Mouse (Mus musculus) forebrain, embryonic 13.5 days (tissue): ENCODE measurements at regions not wholly inside any gene's neighbourhood (a gene's known extent, or its start where the extent isn't known, plus 50 kb on each side); places are given as distances from the start of the nearest gene placed in this dataset.

Experiments
- ATAC-seq: fragments of 200-750 bp; cut with Nextera tagmentation; 2 replicates; pipeline ENCODE4 v1.8.0; 2017
- H3K27ac ChIP-seq: fragments of 300-500 bp; sonication (generic); 2 replicates; pipeline ENCODE4 v1.5.1; 2015; ENCODE audit warnings: inconsistent platforms, mild to moderate bottlenecking, moderate library complexity
- H3K27me3 ChIP-seq: fragments of 300-500 bp; sonication (generic); 2 replicates; pipeline ENCODE4 v1.6.1; 2015; ENCODE audit warnings: mild to moderate bottlenecking, inconsistent platforms
- H3K36me3 ChIP-seq: fragments of 300-500 bp; sonication (generic); 2 replicates; pipeline ENCODE4 v1.6.1; 2015; ENCODE audit warnings: mild to moderate bottlenecking, inconsistent platforms; ENCODE audit not compliant: poor library complexity, severe bottlenecking
- H3K4me1 ChIP-seq: fragments of 300-500 bp; sonication (generic); 2 replicates; pipeline ENCODE4 v1.6.1; 2015; ENCODE audit warnings: inconsistent platforms
- H3K4me2 ChIP-seq: fragments of 300-500 bp; sonication (generic); 2 replicates; pipeline ENCODE4 v1.6.1; 2015; ENCODE audit warnings: inconsistent platforms, mild to moderate bottlenecking, moderate library complexity
- H3K4me3 ChIP-seq: fragments of 300-500 bp; sonication (generic); 2 replicates; pipeline ENCODE4 v1.5.1; 2015; ENCODE audit warnings: mild to moderate bottlenecking, inconsistent platforms
- H3K9ac ChIP-seq: fragments of 300-500 bp; sonication (generic); 2 replicates; pipeline ENCODE4 v1.6.1; 2015; ENCODE audit warnings: mild to moderate bottlenecking, inconsistent platforms
- H3K9me3 ChIP-seq: fragments of 300-500 bp; sonication (generic); replicated peaks from 2 replicates; pipeline ENCODE4 v1.6.1; 2016; ENCODE audit warnings: inconsistent platforms
- WGBS: fragments of 180-500 bp; shearing (Covaris S2); methylation state at CpG from one replicate; pipeline ENCODE4 v1.1.7; 2015; 5-methylcytosine and 5-hydroxymethylcytosine counted together

- peak; percentile 63; the same call in 1 of the 2 replicates for ATAC-seq
- no peaks in the 10 kb centered on the region for H3K27me3 ChIP-seq
- H3K36me3 ChIP-seq = no peaks in the 10 kb centered on the region
- H3K4me2 ChIP-seq = no peak overlapping the region
- 68% methylated on average over 12 of the region's 12 CpGs for WGBS
- no peaks in the 10 kb centered on the region for H3K4me1 ChIP-seq
- no peak overlapping the region for H3K9ac ChIP-seq
- H3K9me3 ChIP-seq = no peaks in the 10 kb centered on the region
- no peak overlapping the region for H3K4me3 ChIP-seq
- H3K27ac ChIP-seq = no peak overlapping the region
Observed at GRCm38 (mm10) chr2:174532671-174533363, 59.9 kb upstream of the Prelid3b start.

- no peak for ATAC-seq
- no peaks in the 10 kb centered on the region for H3K4me1 ChIP-seq
- 85% methylated on average over 5 of the region's 5 CpGs for WGBS
Observed at GRCm38 (mm10) chr2:174540717-174541116, 67.8 kb upstream of the Prelid3b start.

GRCm38 (mm10) chr2:174547207-174547606 is 74.3 kb upstream of the Prelid3b start:
- 82% methylated on average over 3 of the region's 3 CpGs for WGBS
- H3K4me2 ChIP-seq = no peak overlapping the region
- no peak for ATAC-seq
- no peak overlapping the region for H3K27ac ChIP-seq
- H3K27me3 ChIP-seq = no peaks in the 10 kb centered on the region
- H3K36me3 ChIP-seq = no peaks in the 10 kb centered on the region
- no peak overlapping the region for H3K9ac ChIP-seq
- no peaks in the 10 kb centered on the region for H3K9me3 ChIP-seq
- H3K4me1 ChIP-seq = no peaks in the 10 kb centered on the region
- no peak overlapping the region for H3K4me3 ChIP-seq

More at GRCm38 (mm10) chr2:174540717-174541116, 67.8 kb upstream of the Prelid3b start:
- no peaks in the 10 kb centered on the region for H3K27me3 ChIP-seq
- H3K9ac ChIP-seq = no peak overlapping the region
- no peak overlapping the region for H3K27ac ChIP-seq
- no peak overlapping the region for H3K4me2 ChIP-seq
- no peaks in the 10 kb centered on the region for H3K9me3 ChIP-seq
- H3K36me3 ChIP-seq = no peaks in the 10 kb centered on the region
- no peak overlapping the region for H3K4me3 ChIP-seq

GRCm38 (mm10) chr2:174547701-174548100 is 74.8 kb upstream of the Prelid3b start:
- H3K4me3 ChIP-seq = no peak overlapping the region
- no peak overlapping the region for H3K27ac ChIP-seq
- no peak overlapping the region for H3K4me2 ChIP-seq
- H3K27me3 ChIP-seq = no peaks in the 10 kb centered on the region
- 89% methylated on average over 6 of the region's 6 CpGs for WGBS
- H3K4me1 ChIP-seq = no peaks in the 10 kb centered on the region
- no peak overlapping the region for H3K9ac ChIP-seq
- H3K9me3 ChIP-seq = no peaks in the 10 kb centered on the region
- ATAC-seq = no peak
- no peaks in the 10 kb centered on the region for H3K36me3 ChIP-seq

GRCm38 (mm10) chr2:174548776-174549175 is 75.9 kb upstream of the Prelid3b start:
- WGBS = 78% methylated on average over 4 of the region's 4 CpGs
- Histone ChIP-seq H3K27ac (no peak overlapping the region), H3K36me3 (no peaks in the 10 kb centered on the region)

GRCm38 (mm10) chr2:174555778-174556177 is 82.9 kb upstream of the Prelid3b start:
- Histone ChIP-seq H3K27ac (no peak overlapping the region), H3K9me3 (no peaks in the 10 kb centered on the region), H3K27me3 (no peaks in the 10 kb centered on the region), H3K9ac (no peak overlapping the region), H3K4me1 (no peaks in the 10 kb centered on the region), H3K4me3 (no peak overlapping the region), H3K4me2 (no peak overlapping the region), H3K36me3 (no peaks in the 10 kb centered on the region)
- WGBS = 92% methylated on average over 11 of the region's 11 CpGs
- ATAC-seq = no peak

More at GRCm38 (mm10) chr2:174548776-174549175, 75.9 kb upstream of the Prelid3b start:
- H3K4me1 ChIP-seq = no peaks in the 10 kb centered on the region
- H3K9ac ChIP-seq = no peak overlapping the region
- H3K9me3 ChIP-seq = no peaks in the 10 kb centered on the region
- H3K27me3 ChIP-seq = no peaks in the 10 kb centered on the region
- no peak overlapping the region for H3K4me3 ChIP-seq
- H3K4me2 ChIP-seq = no peak overlapping the region
- no peak for ATAC-seq

- Histone ChIP-seq H3K9me3 (no peaks in the 10 kb centered on the region), H3K4me1 (peaks cover 9% of the 10 kb centered on the region; the same call in 1 of the 2 replicates), H3K4me2 (no peak overlapping the region), H3K9ac (no peak overlapping the region), H3K27me3 (no peaks in the 10 kb centered on the region), H3K27ac (no peak overlapping the region), H3K36me3 (no peaks in the 10 kb centered on the region), H3K4me3 (no peak overlapping the region)
- no peak for ATAC-seq
- 40% methylated on average over 7 of the region's 7 CpGs for WGBS
Observed at GRCm38 (mm10) chr2:174561828-174562429, 81.4 kb upstream of the Zfp831 start.

GRCm38 (mm10) chr2:174563917-174564316 is 79.4 kb upstream of the Zfp831 start:
- 88% methylated on average over 3 of the region's 3 CpGs for WGBS
- Histone ChIP-seq H3K4me1 (peaks cover 9% of the 10 kb centered on the region; the same call in 1 of the 2 replicates), H3K9ac (no peak overlapping the region), H3K4me3 (no peak overlapping the region), H3K27me3 (no peaks in the 10 kb centered on the region), H3K36me3 (no peaks in the 10 kb centered on the region), H3K9me3 (no peaks in the 10 kb centered on the region), H3K4me2 (no peak overlapping the region), H3K27ac (no peak overlapping the region)
- no peak for ATAC-seq

GRCm38 (mm10) chr2:174564817-174565216 is 78.5 kb upstream of the Zfp831 start:
- peaks cover 9% of the 10 kb centered on the region; the same call in 1 of the 2 replicates for H3K4me1 ChIP-seq
- H3K9ac ChIP-seq = no peak overlapping the region
- no peaks in the 10 kb centered on the region for H3K36me3 ChIP-seq
- H3K9me3 ChIP-seq = no peaks in the 10 kb centered on the region
- H3K4me3 ChIP-seq = no peak overlapping the region
- ATAC-seq = peak; percentile 68
- H3K27me3 ChIP-seq = no peaks in the 10 kb centered on the region
- no peak overlapping the region for H3K4me2 ChIP-seq
- 0 out of 2 replicates have a peak overlapping the region, but pooled peaks have one; percentile 14 for H3K27ac ChIP-seq
- 22% methylated on average over 5 of the region's 5 CpGs for WGBS

- peaks cover 9% of the 10 kb centered on the region; the same call in 1 of the 2 replicates for H3K4me1 ChIP-seq
- H3K4me2 ChIP-seq = no peak overlapping the region
- H3K27me3 ChIP-seq = no peaks in the 10 kb centered on the region
- H3K36me3 ChIP-seq = no peaks in the 10 kb centered on the region
- no peaks in the 10 kb centered on the region for H3K9me3 ChIP-seq
- ATAC-seq = no peak
- no peak overlapping the region for H3K27ac ChIP-seq
- no peak overlapping the region for H3K4me3 ChIP-seq
- H3K9ac ChIP-seq = no peak overlapping the region
- 85% methylated on average over 7 of the region's 7 CpGs for WGBS
Observed at GRCm38 (mm10) chr2:174565891-174566290, 77.4 kb upstream of the Zfp831 start.

- H3K27ac ChIP-seq = no peak overlapping the region
- no peaks in the 10 kb centered on the region for H3K36me3 ChIP-seq
- no peak overlapping the region for H3K4me3 ChIP-seq
- H3K9ac ChIP-seq = no peak overlapping the region
- no peak for ATAC-seq
- H3K4me2 ChIP-seq = no peak overlapping the region
- WGBS = 43% methylated on average over 4 of the region's 4 CpGs
- no peaks in the 10 kb centered on the region for H3K9me3 ChIP-seq
- no peaks in the 10 kb centered on the region for H3K27me3 ChIP-seq
- H3K4me1 ChIP-seq = peaks cover 9% of the 10 kb centered on the region; the same call in 1 of the 2 replicates
Observed at GRCm38 (mm10) chr2:174566752-174567151, 76.6 kb upstream of the Zfp831 start.

GRCm38 (mm10) chr2:174574804-174575507 is 68.4 kb upstream of the Zfp831 start:
- H3K4me1 ChIP-seq = no peaks in the 10 kb centered on the region
- H3K36me3 ChIP-seq = no peaks in the 10 kb centered on the region
- H3K4me2 ChIP-seq = no peak overlapping the region
- no peak overlapping the region for H3K9ac ChIP-seq
- H3K4me3 ChIP-seq = no peak overlapping the region
- 66% methylated on average over 7 of the region's 7 CpGs for WGBS
- no peaks in the 10 kb centered on the region for H3K27me3 ChIP-seq
- H3K9me3 ChIP-seq = no peaks in the 10 kb centered on the region
- ATAC-seq = no peak
- no peak overlapping the region for H3K27ac ChIP-seq
